Mouse (Mus musculus): Measurements from ENCODE around the gene Slc1a1.

Slc1a1 gene

DNA sequence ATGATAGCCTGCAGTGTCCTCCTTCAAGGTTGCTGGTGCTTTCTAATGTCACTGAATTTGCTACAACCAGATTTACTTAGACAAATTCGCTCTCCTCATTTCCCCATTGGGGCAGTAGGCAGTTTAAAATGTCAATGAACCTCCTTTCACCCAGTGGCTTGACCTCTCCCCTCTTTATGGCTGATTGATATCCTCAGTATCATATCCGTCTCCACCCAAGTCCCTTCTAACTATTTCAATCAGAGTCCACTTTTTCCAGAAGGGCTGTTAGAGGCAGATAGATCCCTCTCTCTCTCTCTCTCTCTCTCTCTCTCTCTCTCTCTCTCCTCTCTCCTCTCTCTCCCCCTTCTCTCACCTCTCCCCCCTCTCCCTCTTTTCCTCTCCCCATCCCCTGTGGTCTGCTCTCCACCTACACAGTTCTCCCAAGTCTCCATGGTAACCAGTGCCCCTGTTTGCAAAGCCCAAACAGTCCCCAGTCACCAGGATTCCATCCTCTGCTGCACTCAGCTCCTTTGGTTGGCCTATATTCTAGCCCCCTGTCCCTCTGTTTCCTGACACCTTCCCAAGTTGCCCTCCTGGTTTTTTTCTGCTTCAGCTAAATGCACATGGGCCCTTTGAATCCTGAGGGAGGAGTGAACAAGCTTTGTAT lies 80.9 kb downstream of the Slc1a1 start:
- 0 out of 2 replicates have a peak, but pooled peaks have one; percentile 20 for ATAC-seq (ENCODE audit: low TSS enrichment)

DNA sequence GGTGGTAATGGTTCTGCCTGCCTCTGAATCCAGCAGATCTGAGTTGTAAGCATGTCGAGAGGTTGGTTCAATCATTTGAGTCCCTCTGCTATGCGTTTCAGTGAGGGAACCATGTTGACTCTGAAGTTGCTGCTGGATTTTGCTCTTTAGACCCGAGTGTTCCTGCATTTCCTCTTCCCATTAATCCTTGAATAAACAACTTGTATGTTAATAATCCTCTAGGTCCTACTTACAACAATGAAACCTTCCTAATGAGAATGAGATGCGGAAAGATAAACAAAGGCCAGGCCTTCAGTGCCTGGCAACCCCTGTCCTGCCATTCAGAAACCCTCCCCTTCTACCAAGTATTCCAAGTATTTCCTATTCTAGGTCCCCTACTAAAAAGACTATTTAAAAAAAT lies 81.6 kb downstream of the Slc1a1 start:
- no peak for ATAC-seq (ENCODE audit: low TSS enrichment)

DNA sequence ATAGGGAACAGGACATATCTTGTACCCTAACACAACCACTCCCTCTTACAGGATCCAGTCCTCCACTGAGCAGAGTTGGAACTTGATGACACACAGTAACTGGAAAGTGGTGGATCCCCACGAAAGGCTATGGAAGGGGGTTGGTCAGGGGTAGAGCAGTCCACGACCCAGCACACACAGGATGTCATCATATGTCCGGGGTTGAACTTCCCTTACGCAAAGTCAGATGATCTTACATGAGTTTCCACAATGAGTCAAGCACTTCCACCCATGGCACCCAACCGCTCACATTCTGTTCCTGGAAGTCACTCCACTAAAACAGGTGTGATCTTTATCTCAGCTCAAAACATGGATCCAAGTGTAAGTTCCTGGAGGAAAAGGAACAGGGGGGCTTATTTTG lies 83.0 kb downstream of the Slc1a1 start:
- ATAC-seq (ENCODE audit: low TSS enrichment), result no peak

DNA sequence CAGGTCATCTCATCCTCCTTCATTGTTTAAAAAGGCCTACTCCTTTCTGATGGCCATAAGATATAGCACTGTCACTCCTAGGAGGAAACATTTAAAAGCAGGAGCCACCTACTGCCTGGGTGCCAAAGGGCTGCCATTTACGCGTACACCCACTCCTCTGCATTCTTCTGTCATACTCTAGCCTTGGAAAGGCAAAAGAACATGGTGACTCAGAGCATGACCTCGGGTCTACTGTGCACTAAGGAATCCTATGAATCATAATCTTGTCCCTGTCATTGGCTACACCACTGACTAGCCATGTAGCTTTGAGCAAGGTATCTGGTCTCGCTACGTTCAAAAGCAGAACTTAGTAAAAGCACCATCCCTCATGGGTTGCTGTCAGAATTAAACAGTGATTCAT lies 91.5 kb downstream of the Slc1a1 start:
- ATAC-seq (ENCODE audit: low TSS enrichment), result no peak

DNA sequence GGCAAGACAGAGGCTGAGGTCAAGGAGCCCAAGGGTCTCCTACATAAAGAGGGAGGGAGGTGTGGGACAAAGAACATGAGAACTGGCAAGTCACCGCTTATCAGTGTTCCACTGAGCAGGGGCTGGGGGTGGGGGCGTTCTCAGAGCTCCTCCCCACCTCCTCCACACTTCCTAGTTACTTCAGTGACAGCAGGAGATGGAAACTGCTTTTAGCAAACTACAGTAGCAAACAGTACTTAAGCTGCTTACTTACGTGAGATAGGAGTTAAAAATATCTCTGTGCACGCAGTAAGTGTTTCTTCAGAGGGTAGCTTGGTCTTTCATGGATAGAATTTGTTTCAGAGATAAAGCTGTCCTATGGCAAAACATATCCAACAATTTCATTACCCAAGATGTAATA lies 92.5 kb downstream of the Slc1a1 start:
- ATAC-seq (ENCODE audit: low TSS enrichment), result peak; percentile 84

DNA sequence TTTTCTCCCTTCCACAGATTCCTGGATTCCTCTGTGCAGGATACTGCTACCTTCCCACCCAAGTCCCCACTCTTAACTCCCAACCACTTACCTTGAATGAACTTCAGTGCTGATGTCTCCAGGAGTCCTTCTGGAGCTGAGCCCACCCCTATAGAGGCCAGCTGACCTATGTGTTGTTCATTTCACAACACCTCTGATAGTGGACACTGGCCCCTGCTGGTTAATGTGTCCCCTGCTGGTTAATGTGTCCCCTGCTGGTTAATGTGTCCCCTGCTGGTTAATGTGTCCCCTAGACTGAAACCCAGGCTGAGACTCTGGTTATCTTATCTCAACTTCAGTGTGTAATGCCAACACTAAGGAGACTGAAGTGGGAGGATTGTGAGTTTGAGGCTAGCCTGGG lies 94.2 kb downstream of the Slc1a1 start:
- ATAC-seq (ENCODE audit: low TSS enrichment), result no peak

DNA sequence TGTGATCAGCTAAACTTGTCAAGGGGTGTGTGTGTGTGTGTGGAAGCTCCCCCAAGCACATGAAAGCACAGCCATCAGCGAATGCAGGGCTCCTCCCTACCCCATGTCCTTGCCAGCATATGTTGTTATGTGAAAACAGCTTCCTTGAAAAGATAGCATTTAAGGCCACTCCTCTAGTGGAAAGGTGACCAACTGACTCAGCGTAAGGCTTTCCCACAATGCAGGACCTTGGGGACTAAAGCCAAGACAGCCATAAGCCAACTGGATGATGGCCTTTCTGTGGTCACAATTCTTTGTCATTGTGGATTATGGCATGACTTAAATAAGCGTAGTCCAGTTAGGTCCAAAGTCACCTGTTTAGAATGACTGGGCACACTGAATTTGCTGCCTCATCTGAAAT lies 100.0 kb downstream of the Slc1a1 start:
- no peak for ATAC-seq (ENCODE audit: low TSS enrichment)

DNA sequence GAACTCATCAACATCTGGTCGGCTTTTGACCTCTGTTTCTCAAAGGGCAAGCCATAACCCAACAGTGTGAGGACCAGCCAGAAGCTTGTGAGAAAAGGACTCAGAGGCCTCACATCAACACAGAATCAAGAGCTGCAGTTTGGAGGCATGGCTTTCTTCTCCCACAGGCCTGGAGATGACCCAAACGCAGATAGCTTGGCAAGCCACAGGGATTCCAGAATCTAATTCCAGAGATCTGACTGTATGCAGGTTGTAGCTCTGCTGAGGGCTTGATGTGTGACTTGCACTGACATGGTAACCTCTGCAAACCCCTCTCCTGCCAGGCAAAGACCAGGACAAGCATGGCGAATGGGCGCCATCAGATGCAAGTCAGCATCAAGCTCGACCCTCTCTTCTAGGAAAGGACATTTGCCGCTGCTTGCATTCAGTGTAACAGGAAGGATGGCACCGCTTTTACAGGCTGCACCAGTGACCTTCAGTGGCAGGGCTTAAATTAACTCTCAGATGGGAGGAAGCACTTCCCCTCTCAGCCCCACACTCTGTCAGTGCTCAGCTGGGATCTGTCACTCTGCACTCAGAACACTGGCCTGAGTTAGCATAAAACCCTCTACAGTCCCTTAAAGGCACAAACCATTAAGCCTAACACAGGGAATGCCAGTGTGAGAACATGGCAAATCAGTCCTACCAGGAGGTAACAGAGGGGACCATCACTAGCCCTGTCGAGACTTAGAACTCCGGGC lies 105.5 kb downstream of the Slc1a1 start:
- ATAC-seq (ENCODE audit: low TSS enrichment), result no peak

DNA sequence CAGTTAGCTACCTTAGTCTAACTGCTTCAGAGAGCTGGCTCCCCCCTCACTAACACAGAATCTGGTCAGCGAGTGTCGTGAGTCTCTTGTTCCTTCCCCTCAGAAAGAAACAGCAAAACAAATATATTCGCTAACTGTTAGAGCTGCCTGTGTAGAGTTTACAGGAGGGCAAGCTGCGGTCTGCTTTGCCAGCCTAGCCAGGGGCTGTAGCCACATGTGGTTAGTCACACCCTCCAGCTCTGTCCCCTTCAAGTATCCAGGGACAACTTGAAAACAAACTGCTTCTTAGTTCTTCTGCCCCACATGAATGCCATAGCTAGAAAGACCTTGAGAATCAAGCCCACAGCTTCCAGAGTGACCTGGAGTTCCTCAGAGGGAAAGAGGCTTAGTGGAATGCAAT lies 106.4 kb downstream of the Slc1a1 start:
- no peak for ATAC-seq (ENCODE audit: low TSS enrichment)

DNA sequence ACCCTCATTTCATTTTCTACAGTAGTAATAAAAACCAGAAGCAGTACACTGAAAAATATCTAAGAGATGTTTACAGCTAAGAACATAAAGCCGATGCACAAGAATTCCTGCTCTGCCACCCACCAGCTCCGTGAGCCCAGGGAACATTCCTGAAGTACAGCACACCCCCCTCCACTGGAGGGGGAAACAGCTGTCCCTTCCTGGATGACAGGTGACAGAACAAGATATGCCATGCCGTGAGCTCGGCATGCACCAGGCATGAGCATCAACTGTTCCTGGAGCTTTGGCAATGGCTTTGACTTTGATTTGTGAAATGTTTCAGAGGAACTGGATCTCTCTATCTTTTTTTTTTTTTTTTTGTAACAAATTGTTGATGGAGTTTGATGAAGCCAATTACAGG lies 111.9 kb downstream of the Slc1a1 start:
- peak; percentile 72 for ATAC-seq (ENCODE audit: low TSS enrichment)

DNA sequence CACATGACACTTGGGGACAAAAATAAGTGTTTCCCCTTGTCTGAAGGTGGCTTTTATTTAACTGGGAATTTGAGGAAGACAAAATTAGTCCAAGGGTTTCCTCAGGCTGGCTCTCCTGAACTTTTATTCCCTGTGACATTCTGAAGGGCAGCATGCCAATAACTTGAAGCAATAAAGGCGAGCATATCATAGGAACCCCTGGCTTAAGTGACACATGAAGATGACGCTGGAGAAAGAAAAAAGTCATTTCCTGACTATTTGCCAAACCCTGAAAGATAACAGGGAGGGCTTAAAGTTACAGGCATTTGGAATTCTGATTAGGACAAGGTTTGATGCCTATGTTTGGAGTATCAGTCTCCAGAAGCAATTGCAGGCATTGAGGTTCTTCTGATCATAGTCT lies 112.5 kb downstream of the Slc1a1 start:
- no peak for ATAC-seq (ENCODE audit: low TSS enrichment)

DNA sequence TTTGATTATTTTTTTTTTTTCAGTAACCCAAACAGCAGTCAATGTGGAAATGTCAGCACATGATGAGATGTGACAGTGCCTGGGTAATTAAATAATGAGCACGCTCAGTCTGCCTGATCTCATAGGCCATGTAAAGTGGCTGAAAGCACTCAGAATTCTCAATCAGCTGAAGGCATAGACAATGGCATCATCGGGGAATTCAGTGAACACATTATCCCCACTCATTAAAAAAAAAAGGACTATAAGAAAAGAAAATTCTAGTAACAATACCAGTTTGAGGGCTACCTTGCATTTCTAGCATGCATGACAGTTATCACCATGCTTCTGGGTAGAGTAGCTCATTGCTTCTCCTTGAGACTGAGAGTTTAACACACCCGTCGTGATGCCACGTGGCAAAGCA lies 116.4 kb downstream of the Slc1a1 start:
- ATAC-seq (ENCODE audit: low TSS enrichment), result no peak

DNA sequence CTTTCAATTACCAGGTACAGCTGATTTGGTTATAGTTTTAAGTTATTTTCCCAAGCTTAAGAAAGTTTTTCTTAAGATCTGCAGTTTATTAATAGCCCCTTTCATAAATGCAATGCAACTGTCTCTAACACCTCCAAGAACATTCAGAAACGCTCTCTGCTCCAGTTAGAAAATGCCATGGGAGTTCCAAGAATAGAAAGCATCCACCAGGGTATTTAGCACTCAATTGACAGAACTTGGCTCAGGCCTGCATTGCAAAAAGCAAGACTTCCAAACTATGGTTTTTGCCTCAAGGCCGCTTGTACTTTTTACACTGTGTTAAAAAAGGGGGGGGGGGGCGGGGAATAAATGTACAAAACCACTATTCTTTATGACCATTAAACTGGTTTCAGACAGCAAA lies 128.3 kb downstream of the Slc1a1 start:
- ATAC-seq (ENCODE audit: low TSS enrichment), result peak; percentile 71

DNA sequence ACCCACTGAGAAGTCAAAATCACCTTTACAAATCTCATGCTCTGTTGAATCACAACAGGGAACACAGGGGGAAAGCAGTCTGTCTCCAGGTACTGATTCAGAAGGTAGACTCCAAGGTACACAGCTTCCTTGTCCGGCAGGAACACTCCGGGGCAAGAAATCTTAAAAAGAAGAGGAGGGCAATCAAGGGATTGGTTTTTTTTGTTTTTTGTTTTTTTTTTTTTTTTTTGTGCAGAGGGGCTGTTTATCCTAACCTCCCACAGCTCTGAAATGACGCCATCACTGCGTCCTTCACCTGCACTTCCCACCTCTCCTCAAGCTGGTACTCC lies 128.6 kb downstream of the Slc1a1 start:
- no peak for ATAC-seq (ENCODE audit: low TSS enrichment)

Data from frontal cortex, adult (tissue).